Comparison of ENCODE assay signal across 8 mouse cellular contexts in the genomic region with DNA sequence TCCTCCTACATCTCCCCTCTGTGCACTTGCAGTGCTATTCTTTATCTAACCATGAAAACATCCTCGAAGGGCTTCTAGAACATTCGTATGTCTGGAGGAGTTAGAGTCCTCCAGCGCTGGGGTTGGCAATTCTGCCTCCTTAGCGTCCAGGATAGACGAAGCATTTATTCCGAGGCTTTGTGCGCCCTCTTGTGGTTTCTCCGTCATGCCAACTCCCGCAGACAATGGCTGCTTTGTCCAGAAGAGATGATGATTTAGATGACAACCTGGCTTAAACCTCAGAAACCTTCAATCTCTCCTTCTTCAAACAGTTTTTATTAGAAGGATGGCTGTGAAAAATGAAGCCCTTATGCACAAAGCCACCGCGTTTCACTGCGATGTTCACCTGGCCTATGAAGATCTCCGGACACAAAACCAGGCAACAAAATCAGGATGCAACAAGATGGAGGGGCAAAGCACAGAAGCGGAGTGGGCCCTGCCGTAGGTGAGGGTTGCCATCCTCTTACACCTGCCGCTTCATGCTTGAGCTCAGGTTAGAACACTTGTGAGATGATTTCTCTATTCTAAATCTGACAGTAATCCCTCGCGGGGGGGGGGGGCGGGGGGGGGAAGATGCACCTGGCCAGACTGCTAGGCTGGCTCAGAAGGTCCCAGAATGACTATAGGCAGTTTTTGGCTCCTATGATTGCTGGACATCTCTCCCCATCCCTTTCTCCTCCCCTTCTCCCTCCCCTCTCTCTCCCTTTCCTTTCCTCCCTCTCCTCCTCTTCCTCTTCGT. TPM values are rescaled to one million over a fixed set of nuclear protein-coding genes. Genes with fewer than 3 reads are reported as not detected.
DNase-seq lines count a peak whose midpoint lies in the region; ATAC-seq and TF ChIP-seq lines count a peak whose summit lies in the region.

No protein-coding gene starts in this region.

- ATAC-seq in cerebellum, adult (ENCODE audit: insufficient number of reproducible peaks, low FRiP score, low TSS enrichment) = peak; percentile 85
- peak; percentile 93 for ATAC-seq in forebrain, embryonic 15.5 days (replicated peaks)
- peak; percentile 36; the same call in 1 of the 2 replicates for ATAC-seq in liver, postnatal 0 days
- peak; percentile 95 for ATAC-seq in neural tube, embryonic 13.5 days (ENCODE audit: low read depth)

- DNase-seq in heart, postnatal 14 days = peak; percentile 86 to 93
- DNase-seq in large intestine, adult 2 months (ENCODE audit: low read depth, low spot score) = peak; percentile 67
- DNase-seq in liver, postnatal 0 days = peak; percentile 81
- peak; percentile 91 for DNase-seq in telencephalon, adult 2 months (ENCODE audit: low read depth, low spot score)

- 27% methylated on average over 20 of the region's 20 CpGs for WGBS in forebrain, embryonic 15.5 days
- WGBS in large intestine, adult 2 months = 23% methylated on average over 20 of the region's 20 CpGs
- 21% methylated on average over 18 of the region's 20 CpGs for WGBS in liver, postnatal 0 days (ENCODE audit: insufficient replicate concordance)
- 29% methylated on average over 20 of the region's 20 CpGs for WGBS in neural tube, embryonic 13.5 days

- peak overlapping the region; percentile 38 for H3K4me2 ChIP-seq in forebrain, embryonic 15.5 days (replicated peaks)
- peak overlapping the region; percentile 38 for H3K4me2 ChIP-seq in liver, postnatal 0 days (ENCODE audit: low read depth, low read length)
- peak overlapping the region; percentile 27 for H3K4me2 ChIP-seq in neural tube, embryonic 13.5 days

- intact Hi-C loops in heart, postnatal 14 days (cut with DNase I) = loop anchor here (2.0 to 10.0 kb wide), 3 partner anchors 472 to 1320 kb away; no protein-coding TSS in a partner anchor

- no peaks in the 10 kb centered on the region for H3K36me3 ChIP-seq in E14TG2a.4 (ENCODE audit: insufficient read depth, low read length)
- H3K36me3 ChIP-seq in forebrain, embryonic 15.5 days = no peaks in the 10 kb centered on the region
- H3K36me3 ChIP-seq in liver, postnatal 0 days (replicated peaks; ENCODE audit: insufficient read depth, low read length) = no peaks in the 10 kb centered on the region
- H3K36me3 ChIP-seq in neural tube, embryonic 13.5 days = no peaks in the 10 kb centered on the region

- H3K4me3 ChIP-seq in E14TG2a.4 (replicated peaks; ENCODE audit: low read length) = no peak overlapping the region
- peak overlapping the region; percentile 28 for H3K4me3 ChIP-seq in forebrain, embryonic 15.5 days
- H3K4me3 ChIP-seq in liver, postnatal 0 days (ENCODE audit: low read depth, low read length) = no peak overlapping the region
- H3K4me3 ChIP-seq in neural tube, embryonic 13.5 days = peak overlapping the region; percentile 15

- H3K4me1 ChIP-seq in E14TG2a.4 (replicated peaks; ENCODE audit: low read depth, low read length) = no peaks in the 10 kb centered on the region
- H3K4me1 ChIP-seq in forebrain, embryonic 15.5 days = 0 out of 2 replicates have a peak, but pooled peaks cover 8% of the 10 kb centered on the region
- no peaks in the 10 kb centered on the region for H3K4me1 ChIP-seq in liver, postnatal 0 days (ENCODE audit: insufficient read depth)
- no peaks in the 10 kb centered on the region for H3K4me1 ChIP-seq in neural tube, embryonic 13.5 days (replicated peaks)

- H3K27ac ChIP-seq in forebrain, embryonic 15.5 days (replicated peaks) = no peak overlapping the region
- no peak overlapping the region for H3K27ac ChIP-seq in liver, postnatal 0 days (ENCODE audit: low read depth)
- no peak overlapping the region for H3K27ac ChIP-seq in neural tube, embryonic 13.5 days (replicated peaks)

- 0 out of 2 replicates have a peak, but pooled peaks cover 3% of the 10 kb centered on the region for H3K27me3 ChIP-seq in E14TG2a.4 (ENCODE audit: insufficient read depth, low read length)
- H3K27me3 ChIP-seq in forebrain, embryonic 15.5 days = no peaks in the 10 kb centered on the region
- no peaks in the 10 kb centered on the region for H3K27me3 ChIP-seq in liver, postnatal 0 days (ENCODE audit: insufficient read depth, low read length)
- H3K27me3 ChIP-seq in neural tube, embryonic 13.5 days = no peaks in the 10 kb centered on the region; the same call in 1 of the 2 replicates

- peak overlapping the region; percentile 43 for H3K9ac ChIP-seq in forebrain, embryonic 15.5 days (replicated peaks)
- H3K9ac ChIP-seq in liver, postnatal 0 days (replicated peaks) = no peak overlapping the region
- peak overlapping the region; percentile 18; the same call in 1 of the 2 replicates for H3K9ac ChIP-seq in neural tube, embryonic 13.5 days

- H3K9me3 ChIP-seq in E14TG2a.4 (ENCODE audit: low read length) = no peaks in the 10 kb centered on the region
- H3K9me3 ChIP-seq in forebrain, embryonic 15.5 days = no peaks in the 10 kb centered on the region
- H3K9me3 ChIP-seq in liver, postnatal 0 days (ENCODE audit: low read length) = no peaks in the 10 kb centered on the region
- H3K9me3 ChIP-seq in neural tube, embryonic 13.5 days = no peaks in the 10 kb centered on the region

- TF ChIP-seq EP300 in liver, postnatal 0 days (IDR thresholded peaks at IDR 0.05; ENCODE audit: low read depth) = no peak

- TF ChIP-seq CTCF in E14TG2a.4 (conservative IDR thresholded peaks at IDR 0.05; ENCODE audit: low read length) = peak; percentile 73
- peak; percentile 84 for TF ChIP-seq CTCF in liver, postnatal 0 days (IDR thresholded peaks at IDR 0.05; ENCODE audit: low read depth)

RNA-seq across cellular contexts. Expression of a gene that starts 26.4 kb away (rescaled TPM):
- 7.4 and 7.9 TPM in 2 replicates for polyA plus RNA-seq in forebrain, embryonic 15.5 days (2015; fragmentation: Nextera tagmentation; extraction: Ambion mirVana)
- 10 to 100 TPM; 48.8 to 50.5 TPM for total RNA-seq in heart, postnatal 14 days (2021)
- 2.7 and 3.6 TPM in 2 replicates for polyA plus RNA-seq in large intestine, adult 2 months (2012; rRNA removed)
- 9.9 and 10.2 TPM in 2 replicates for polyA plus RNA-seq in liver, postnatal 0 days (2015; fragmentation: Nextera tagmentation; extraction: Ambion mirVana)
- 11.4 and 11.7 TPM in 2 replicates for polyA plus RNA-seq in neural tube, embryonic 13.5 days (2015; fragmentation: Nextera tagmentation; extraction: Ambion mirVana)

Comparison
In these comparisons a context has a peak if more than half of its experiments do, and no peak if none do; other contexts are left out.
1. H3K4me3 ChIP-seq: peak in forebrain, embryonic 15.5 days (single experiment) and neural tube, embryonic 13.5 days (single experiment); none in E14TG2a.4 (single experiment) and liver, postnatal 0 days (single experiment).
2. ATAC-seq: peak in every context shown above with its lines; median percentile 95 in neural tube, embryonic 13.5 days; 93 in forebrain, embryonic 15.5 days; 85 in cerebellum, adult; 36 in liver, postnatal 0 days.
3. Peak in every context shown above with its lines, with median percentiles within 50 percentile points of each other: H3K4me2 ChIP-seq and DNase-seq.